Mouse (Mus musculus): ENCODE results near the gene Ripk1. TPM values are rescaled to one million over a fixed set of nuclear protein-coding genes. Genes with fewer than 3 reads are reported as not detected.
A peak's percentile ranks its signal among the peaks of the same experiment; 100 is the strongest.

The Ripk1 gene
- polyA plus RNA-seq, 1 experiment, result 10.0 TPM

- TF ChIP-seq CEBPB (IDR thresholded peaks at IDR 0.05; ENCODE audit: low read depth) (peak; percentile 82), CTCF (IDR thresholded peaks at IDR 0.05; ENCODE audit: control insufficient read depth, insufficient read depth, insufficient read length) (no peak)
- Histone ChIP-seq H3ac (ENCODE audit: control insufficient read depth, insufficient read length, low read depth) (peak overlapping the region; percentile 63), H3K79me3 (ENCODE audit: low read depth) (no peaks in the 10 kb centered on the region), H3K79me2 (ENCODE audit: control insufficient read depth, insufficient read depth) (peaks cover 26% of the 10 kb centered on the region), H3K27me3 (ENCODE audit: control insufficient read depth, insufficient read depth, insufficient read length) (no peaks in the 10 kb centered on the region), H3K36me3 (ENCODE audit: control insufficient read depth, insufficient read depth) (no peaks in the 10 kb centered on the region), H3K4me3 (ENCODE audit: insufficient read depth, poor library complexity, severe bottlenecking) (peak overlapping the region; percentile 41)
Measured at GRCm38 (mm10) chr13:33965056-33966024, 36.8 kb upstream of the Ripk1 start.

DNA sequence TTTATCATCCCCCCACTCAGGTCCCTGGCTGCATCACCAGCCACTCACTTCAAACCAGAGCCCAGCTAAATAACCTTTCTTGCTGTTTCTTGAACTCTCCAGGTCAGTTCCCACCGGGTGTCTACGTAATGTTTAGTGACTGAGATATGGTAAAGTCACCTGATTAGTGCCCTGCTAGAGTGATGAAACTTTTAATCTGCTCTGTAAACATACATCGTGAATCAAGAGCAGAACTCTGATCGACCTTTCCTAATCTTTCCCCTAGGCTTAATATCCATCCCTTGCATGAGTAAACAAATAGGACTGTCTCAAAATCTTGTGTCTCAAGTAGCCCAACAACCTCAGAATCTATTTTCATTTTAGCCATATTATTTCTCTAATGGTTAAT lies 36.1 kb upstream of the Ripk1 start:
- Histone ChIP-seq H3K79me2 (ENCODE audit: control insufficient read depth, insufficient read depth) (peaks cover 26% of the 10 kb centered on the region), H3K79me3 (ENCODE audit: low read depth) (no peaks in the 10 kb centered on the region), H3ac (ENCODE audit: control insufficient read depth, insufficient read length, low read depth) (no peak overlapping the region), H3K36me3 (ENCODE audit: control insufficient read depth, insufficient read depth) (no peaks in the 10 kb centered on the region), H3K27me3 (ENCODE audit: control insufficient read depth, insufficient read depth, insufficient read length) (no peaks in the 10 kb centered on the region), H3K4me3 (ENCODE audit: insufficient read depth, poor library complexity, severe bottlenecking) (no peak overlapping the region)
- TF ChIP-seq MAX (IDR thresholded peaks at IDR 0.05), result no peak
- TF ChIP-seq USF1 (IDR thresholded peaks at IDR 0.05; ENCODE audit: low read depth), result no peak
- no peak for TF ChIP-seq FOSL1 (IDR thresholded peaks at IDR 0.05; ENCODE audit: insufficient read depth, low read length, poor library complexity, severe bottlenecking)
- no peak for TF ChIP-seq CTCF (IDR thresholded peaks at IDR 0.05; ENCODE audit: control insufficient read depth, insufficient read depth, insufficient read length)
- no peak for TF ChIP-seq CEBPB (IDR thresholded peaks at IDR 0.05; ENCODE audit: low read depth)

GRCm38 (mm10) chr13:33966574-33966973 lies 35.6 kb upstream of the Ripk1 start:
- H3K79me2 ChIP-seq (ENCODE audit: control insufficient read depth, insufficient read depth), result peaks cover 26% of the 10 kb centered on the region
- no peaks in the 10 kb centered on the region for H3K27me3 ChIP-seq (ENCODE audit: control insufficient read depth, insufficient read depth, insufficient read length)
- no peaks in the 10 kb centered on the region for H3K36me3 ChIP-seq (ENCODE audit: control insufficient read depth, insufficient read depth)
- TF ChIP-seq USF1 (IDR thresholded peaks at IDR 0.05; ENCODE audit: low read depth), result no peak
- TF ChIP-seq CTCF (IDR thresholded peaks at IDR 0.05; ENCODE audit: control insufficient read depth, insufficient read depth, insufficient read length), result no peak
- TF ChIP-seq FOSL1 (IDR thresholded peaks at IDR 0.05; ENCODE audit: insufficient read depth, low read length, poor library complexity, severe bottlenecking), result no peak
- TF ChIP-seq MYOD1 (IDR thresholded peaks at IDR 0.05; ENCODE audit: control insufficient read depth, insufficient read length, low read depth), result no peak
- no peak for TF ChIP-seq MAX (IDR thresholded peaks at IDR 0.05)
- TF ChIP-seq MYOG (IDR thresholded peaks at IDR 0.05; ENCODE audit: control insufficient read depth, extremely low read depth, insufficient read length), result no peak
- no peak for TF ChIP-seq CEBPB (IDR thresholded peaks at IDR 0.05; ENCODE audit: low read depth)
- no peak overlapping the region for H3K4me3 ChIP-seq (ENCODE audit: insufficient read depth, poor library complexity, severe bottlenecking)
- H3ac ChIP-seq (ENCODE audit: control insufficient read depth, insufficient read length, low read depth), result no peak overlapping the region
- H3K79me3 ChIP-seq (ENCODE audit: low read depth), result no peaks in the 10 kb centered on the region

DNA sequence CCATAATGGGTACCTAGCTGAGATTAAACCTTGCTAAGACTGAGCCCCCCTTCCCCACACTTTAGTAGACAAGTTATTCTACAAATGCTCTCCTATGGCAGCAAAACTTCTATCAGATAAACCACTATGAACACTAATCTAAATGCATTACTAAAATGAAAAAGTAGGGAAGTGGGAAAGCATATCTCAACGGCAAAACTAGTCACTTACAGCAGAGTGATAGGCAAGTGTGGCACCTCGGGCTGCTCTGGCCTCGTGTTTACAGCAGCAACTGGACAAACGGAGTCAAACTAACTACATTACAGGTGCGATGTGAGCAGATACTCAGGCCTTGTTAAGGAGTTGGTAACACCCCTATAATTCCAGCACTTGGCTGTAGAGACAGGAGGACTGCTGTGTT lies 12.5 kb upstream of the Ripk1 start:
- H3K79me3 ChIP-seq (ENCODE audit: low read depth), result no peaks in the 10 kb centered on the region
- no peak for TF ChIP-seq MAX (IDR thresholded peaks at IDR 0.05)
- no peak for TF ChIP-seq MYOG (IDR thresholded peaks at IDR 0.05; ENCODE audit: control insufficient read depth, extremely low read depth, insufficient read length)
- peaks cover 19% of the 10 kb centered on the region for H3K36me3 ChIP-seq (ENCODE audit: control insufficient read depth, insufficient read depth)
- H3ac ChIP-seq (ENCODE audit: control insufficient read depth, insufficient read length, low read depth), result no peak overlapping the region
- no peak overlapping the region for H3K4me3 ChIP-seq (ENCODE audit: insufficient read depth, poor library complexity, severe bottlenecking)
- H3K79me2 ChIP-seq (ENCODE audit: control insufficient read depth, insufficient read depth), result no peaks in the 10 kb centered on the region
- H3K27me3 ChIP-seq (ENCODE audit: control insufficient read depth, insufficient read depth, insufficient read length), result no peaks in the 10 kb centered on the region

GRCm38 (mm10) chr13:33995197-33995596 lies 7.0 kb upstream of the Ripk1 start:
- Histone ChIP-seq H3K36me3 (ENCODE audit: control insufficient read depth, insufficient read depth) (no peaks in the 10 kb centered on the region), H3K79me2 (ENCODE audit: control insufficient read depth, insufficient read depth) (no peaks in the 10 kb centered on the region), H3K27me3 (ENCODE audit: control insufficient read depth, insufficient read depth, insufficient read length) (no peaks in the 10 kb centered on the region), H3ac (ENCODE audit: control insufficient read depth, insufficient read length, low read depth) (no peak overlapping the region), H3K4me3 (ENCODE audit: insufficient read depth, poor library complexity, severe bottlenecking) (no peak overlapping the region), H3K79me3 (ENCODE audit: low read depth) (no peaks in the 10 kb centered on the region)
- TF ChIP-seq MAX (IDR thresholded peaks at IDR 0.05) (no peak), USF1 (IDR thresholded peaks at IDR 0.05; ENCODE audit: low read depth) (no peak), CTCF (IDR thresholded peaks at IDR 0.05; ENCODE audit: control insufficient read depth, insufficient read depth, insufficient read length) (peak; percentile 16)

- TF ChIP-seq MAX (IDR thresholded peaks at IDR 0.05), result no peak
- no peak for TF ChIP-seq MYOG (IDR thresholded peaks at IDR 0.05; ENCODE audit: control insufficient read depth, extremely low read depth, insufficient read length)
- TF ChIP-seq CTCF (IDR thresholded peaks at IDR 0.05; ENCODE audit: control insufficient read depth, insufficient read depth, insufficient read length), result no peak
- TF ChIP-seq CEBPB (IDR thresholded peaks at IDR 0.05; ENCODE audit: low read depth), result no peak
- no peak for TF ChIP-seq MYOD1 (IDR thresholded peaks at IDR 0.05; ENCODE audit: control insufficient read depth, insufficient read length, low read depth)
- TF ChIP-seq FOSL1 (IDR thresholded peaks at IDR 0.05; ENCODE audit: insufficient read depth, low read length, poor library complexity, severe bottlenecking), result no peak
- TF ChIP-seq USF1 (IDR thresholded peaks at IDR 0.05; ENCODE audit: low read depth), result no peak
- peak overlapping the region; percentile 50 for H3ac ChIP-seq (ENCODE audit: control insufficient read depth, insufficient read length, low read depth)
- H3K79me2 ChIP-seq (ENCODE audit: control insufficient read depth, insufficient read depth), result peaks cover 54% of the 10 kb centered on the region
- no peaks in the 10 kb centered on the region for H3K27me3 ChIP-seq (ENCODE audit: control insufficient read depth, insufficient read depth, insufficient read length)
- H3K79me3 ChIP-seq (ENCODE audit: low read depth), result peaks cover 31% of the 10 kb centered on the region
- peaks cover 4% of the 10 kb centered on the region for H3K36me3 ChIP-seq (ENCODE audit: control insufficient read depth, insufficient read depth)
- peak overlapping the region; percentile 87 for H3K4me3 ChIP-seq (ENCODE audit: insufficient read depth, poor library complexity, severe bottlenecking)
Measured at GRCm38 (mm10) chr13:34003058-34003457, 895 bp downstream of the Ripk1 start.

Measured in C2C12 (cell line).